Mouse (Mus musculus): ENCODE data around the gene Gm29776.

Gene Gm29776

DNA sequence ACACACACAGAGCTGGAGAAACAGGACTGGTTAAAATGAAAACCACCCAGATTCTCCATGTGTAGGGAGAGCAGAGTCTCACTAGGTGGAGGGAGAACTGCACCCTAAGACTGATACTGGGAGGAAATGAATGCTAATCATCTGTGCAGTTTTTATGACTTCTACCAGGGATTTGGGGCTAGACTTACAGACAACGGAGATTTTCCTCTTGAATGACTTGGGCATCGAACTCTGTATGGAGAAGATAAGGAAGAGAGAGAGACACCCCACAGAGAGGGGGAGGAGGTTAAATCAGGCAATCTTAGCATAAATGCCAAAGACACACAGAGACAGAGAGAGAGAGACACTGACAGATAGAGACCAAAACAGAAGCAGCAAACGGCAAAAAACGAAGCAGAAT is 50.7 kb downstream of the Gm29776 start:
- no peak for DNase-seq

GRCm38 (mm10) chr14:54646898-54647636 is 51.6 kb downstream of the Gm29776 start:
- DNase-seq = no peak

GRCm38 (mm10) chr14:54646455-54646854 is 52.2 kb downstream of the Gm29776 start:
- DNase-seq = no peak

DNA sequence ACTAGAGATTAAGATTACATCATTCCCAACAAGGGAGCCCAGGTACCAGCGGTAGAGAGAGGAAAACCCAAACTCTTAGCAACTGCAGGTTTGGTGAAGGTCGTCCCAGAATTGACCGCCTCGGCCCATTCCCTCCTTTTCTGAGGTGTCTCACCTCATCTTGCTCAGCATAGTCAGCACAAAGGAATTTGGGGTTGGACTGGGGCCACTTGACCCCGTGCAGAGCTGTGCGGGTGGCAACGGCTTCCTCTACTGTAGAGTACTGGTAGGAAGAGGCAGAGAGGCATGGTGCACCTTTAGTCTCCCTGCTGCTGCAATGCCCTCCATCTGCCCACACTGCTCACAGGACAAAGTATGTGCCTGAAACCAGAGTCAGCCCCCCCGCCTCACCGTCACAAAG is 54.3 kb downstream of the Gm29776 start:
- DNase-seq = no peak

GRCm38 (mm10) chr14:54643011-54643410 is 55.6 kb downstream of the Gm29776 start:
- no peak for DNase-seq
